Mouse (Mus musculus) c-Kit-positive CD71-negative TER-119-negative erythroid progenitor cells, embryonic 14.5 days (primary cell): ENCODE measurements around the gene Olfr463.

Experiments used
- DNase-seq: peaks from one replicate; pipeline ENCODE4 v3.0.0-alpha.2; 2013; ENCODE audit warnings: low read depth

Gene Olfr463

GRCm38 (mm10) chr11:87846968-87847600, 50.1 kb downstream of the Olfr463 start:
- no peak for DNase-seq
